Mouse (Mus musculus) heart, embryonic 12.5 days (tissue): ENCODE data around the gene Grid1. TPM values are rescaled to one million over a fixed set of nuclear protein-coding genes. Genes with fewer than 3 reads are reported as not detected.

Experiments
- ATAC-seq: fragments of 200-750 bp; cut with Nextera tagmentation; 2 replicates; pipeline ENCODE4 v1.8.0; 2017; ENCODE audit warnings: moderate TSS enrichment, moderate library complexity; ENCODE audit not compliant: insufficient number of reproducible peaks, low FRiP score
- H3K27ac ChIP-seq: fragments of 300-500 bp; sonication (generic); 2 replicates; pipeline ENCODE4 v1.5.1; 2016; ENCODE audit warnings: mild to moderate bottlenecking, moderate library complexity; ENCODE audit not compliant: poor library complexity, severe bottlenecking
- H3K27me3 ChIP-seq: fragments of 300-500 bp; sonication (generic); replicated peaks from 2 replicates; pipeline ENCODE4 v1.6.1; 2016; ENCODE audit warnings: mild to moderate bottlenecking, moderate library complexity
- H3K36me3 ChIP-seq: fragments of 300-500 bp; sonication (generic); 2 replicates; pipeline ENCODE4 v1.6.1; 2016; ENCODE audit warnings: mild to moderate bottlenecking, moderate library complexity
- H3K4me1 ChIP-seq: fragments of 300-500 bp; sonication (generic); replicated peaks from 2 replicates; pipeline ENCODE4 v1.6.1; 2016; ENCODE audit warnings: mild to moderate bottlenecking
- H3K4me2 ChIP-seq: fragments of 300-500 bp; sonication (generic); 2 replicates; pipeline ENCODE4 v1.6.1; 2016; ENCODE audit warnings: mild to moderate bottlenecking, moderate library complexity
- H3K4me3 ChIP-seq: fragments of 300-500 bp; sonication (generic); 2 replicates; pipeline ENCODE4 v1.5.1; 2016; ENCODE audit warnings: mild to moderate bottlenecking
- H3K9ac ChIP-seq: fragments of 300-500 bp; sonication (generic); 2 replicates; pipeline ENCODE4 v1.6.1; 2016; ENCODE audit warnings: mild to moderate bottlenecking, moderate library complexity
- H3K9me3 ChIP-seq: fragments of 300-500 bp; sonication (generic); replicated peaks from 2 replicates; pipeline ENCODE4 v1.6.1; 2016; ENCODE audit warnings: mild to moderate bottlenecking, moderate library complexity
- WGBS: fragments of 180-500 bp; shearing (Covaris S2); methylation state at CpG from one replicate; pipeline ENCODE4 v1.1.7; 2016; 5-methylcytosine and 5-hydroxymethylcytosine counted together
- polyA plus RNA-seq: library from polyadenylated mRNA; unstranded; fragments of >200 nt; fragmentation: Nextera tagmentation; extraction: Ambion mirVana; gene quantifications from 2 replicates; pipeline ENCODE4 v1.2.1, GENCODE M21; 2016

Grid1 gene
- polyA plus RNA-seq, 1 experiment from 2014 or later: 0.51 TPM

GRCm38 (mm10) chr14:35209444-35209843 is 389.5 kb downstream of the Grid1 start:
- Histone ChIP-seq H3K4me1 (no peaks in the 10 kb centered on the region), H3K36me3 (no peaks in the 10 kb centered on the region), H3K27me3 (no peaks in the 10 kb centered on the region), H3K9me3 (no peaks in the 10 kb centered on the region), H3K4me3 (no peak overlapping the region), H3K9ac (no peak overlapping the region), H3K4me2 (no peak overlapping the region), H3K27ac (no peak overlapping the region)
- WGBS: 71% methylated on average over 6 of the region's 6 CpGs
- ATAC-seq: no peak

- Histone ChIP-seq H3K9ac (no peak overlapping the region), H3K27me3 (no peaks in the 10 kb centered on the region), H3K27ac (no peak overlapping the region), H3K36me3 (no peaks in the 10 kb centered on the region), H3K9me3 (no peaks in the 10 kb centered on the region), H3K4me3 (no peak overlapping the region), H3K4me2 (no peak overlapping the region), H3K4me1 (no peaks in the 10 kb centered on the region)
- no peak for ATAC-seq
- 82% methylated on average over 4 of the region's 4 CpGs for WGBS
Observed at GRCm38 (mm10) chr14:35219021-35219420, 399.1 kb downstream of the Grid1 start.

GRCm38 (mm10) chr14:35222196-35222595 is 402.3 kb downstream of the Grid1 start:
- no peak overlapping the region for H3K4me3 ChIP-seq
- H3K4me2 ChIP-seq: no peak overlapping the region
- no peaks in the 10 kb centered on the region for H3K9me3 ChIP-seq
- 68% methylated on average over 2 of the region's 2 CpGs for WGBS
- no peaks in the 10 kb centered on the region for H3K4me1 ChIP-seq
- H3K9ac ChIP-seq: no peak overlapping the region
- no peak overlapping the region for H3K27ac ChIP-seq
- H3K27me3 ChIP-seq: no peaks in the 10 kb centered on the region
- ATAC-seq: no peak
- no peaks in the 10 kb centered on the region for H3K36me3 ChIP-seq

GRCm38 (mm10) chr14:35227581-35227980 is 407.7 kb downstream of the Grid1 start:
- no peak for ATAC-seq
- Histone ChIP-seq H3K36me3 (no peaks in the 10 kb centered on the region), H3K4me1 (no peaks in the 10 kb centered on the region), H3K27me3 (no peaks in the 10 kb centered on the region), H3K4me3 (no peak overlapping the region), H3K4me2 (no peak overlapping the region), H3K9ac (no peak overlapping the region), H3K27ac (no peak overlapping the region), H3K9me3 (no peaks in the 10 kb centered on the region)
- 78% methylated on average over 5 of the region's 5 CpGs for WGBS

GRCm38 (mm10) chr14:35231384-35231783 is 411.5 kb downstream of the Grid1 start:
- Histone ChIP-seq H3K27me3 (no peaks in the 10 kb centered on the region), H3K36me3 (no peaks in the 10 kb centered on the region), H3K4me2 (no peak overlapping the region), H3K4me3 (no peak overlapping the region), H3K9ac (no peak overlapping the region), H3K4me1 (no peaks in the 10 kb centered on the region), H3K9me3 (no peaks in the 10 kb centered on the region), H3K27ac (no peak overlapping the region)
- ATAC-seq: no peak

- Histone ChIP-seq H3K4me3 (no peak overlapping the region), H3K36me3 (no peaks in the 10 kb centered on the region), H3K27ac (no peak overlapping the region), H3K9ac (no peak overlapping the region), H3K9me3 (no peaks in the 10 kb centered on the region), H3K4me1 (peaks cover 6% of the 10 kb centered on the region), H3K27me3 (no peaks in the 10 kb centered on the region), H3K4me2 (no peak overlapping the region)
- ATAC-seq: no peak
- 82% methylated on average over 6 of the region's 6 CpGs for WGBS
Observed at GRCm38 (mm10) chr14:35242882-35243281, 423.0 kb downstream of the Grid1 start.

- H3K4me2 ChIP-seq: no peak overlapping the region
- no peak overlapping the region for H3K27ac ChIP-seq
- no peaks in the 10 kb centered on the region for H3K36me3 ChIP-seq
- H3K4me3 ChIP-seq: no peak overlapping the region
- WGBS: 66% methylated on average over 7 of the region's 7 CpGs
- no peaks in the 10 kb centered on the region for H3K27me3 ChIP-seq
- no peak for ATAC-seq
- H3K4me1 ChIP-seq: peaks cover 6% of the 10 kb centered on the region
- H3K9me3 ChIP-seq: no peaks in the 10 kb centered on the region
- no peak overlapping the region for H3K9ac ChIP-seq
Observed at GRCm38 (mm10) chr14:35244776-35245548, 425.1 kb downstream of the Grid1 start.

GRCm38 (mm10) chr14:35250412-35250811 is 430.5 kb downstream of the Grid1 start:
- Histone ChIP-seq H3K36me3 (no peaks in the 10 kb centered on the region), H3K4me1 (no peaks in the 10 kb centered on the region), H3K4me3 (no peak overlapping the region), H3K27me3 (no peaks in the 10 kb centered on the region), H3K9ac (no peak overlapping the region), H3K27ac (no peak overlapping the region), H3K9me3 (no peaks in the 10 kb centered on the region), H3K4me2 (no peak overlapping the region)
- ATAC-seq: no peak
- 86% methylated on average over 4 of the region's 4 CpGs for WGBS

- no peak for ATAC-seq
- no peak overlapping the region for H3K4me3 ChIP-seq
- WGBS: 47% methylated on average over 2 of the region's 2 CpGs
Observed at GRCm38 (mm10) chr14:35254477-35254876, 434.6 kb downstream of the Grid1 start.

GRCm38 (mm10) chr14:35270260-35270659 is 450.4 kb downstream of the Grid1 start:
- Histone ChIP-seq H3K27ac (no peak overlapping the region), H3K4me1 (no peaks in the 10 kb centered on the region), H3K4me3 (no peak overlapping the region), H3K36me3 (no peaks in the 10 kb centered on the region), H3K4me2 (no peak overlapping the region), H3K9me3 (no peaks in the 10 kb centered on the region), H3K9ac (no peak overlapping the region), H3K27me3 (no peaks in the 10 kb centered on the region)
- 79% methylated on average over 4 of the region's 4 CpGs for WGBS
- ATAC-seq: no peak

More at GRCm38 (mm10) chr14:35254477-35254876, 434.6 kb downstream of the Grid1 start:
- H3K4me2 ChIP-seq: no peak overlapping the region
- H3K9ac ChIP-seq: no peak overlapping the region
- no peaks in the 10 kb centered on the region for H3K4me1 ChIP-seq
- no peaks in the 10 kb centered on the region for H3K27me3 ChIP-seq
- no peaks in the 10 kb centered on the region for H3K9me3 ChIP-seq
- no peak overlapping the region for H3K27ac ChIP-seq
- H3K36me3 ChIP-seq: no peaks in the 10 kb centered on the region

GRCm38 (mm10) chr14:35309201-35309600 is 489.3 kb downstream of the Grid1 start:
- Histone ChIP-seq H3K4me2 (no peak overlapping the region), H3K4me1 (peaks cover 10% of the 10 kb centered on the region), H3K4me3 (no peak overlapping the region), H3K36me3 (no peaks in the 10 kb centered on the region), H3K9me3 (no peaks in the 10 kb centered on the region), H3K9ac (no peak overlapping the region), H3K27me3 (no peaks in the 10 kb centered on the region), H3K27ac (no peak overlapping the region)
- 89% methylated on average over 7 of the region's 7 CpGs for WGBS
- ATAC-seq: no peak
